Mouse (Mus musculus) intestine, embryonic 16.5 days (tissue): ENCODE measurements around the gene Inpp5a. TPM values are rescaled to one million over a fixed set of nuclear protein-coding genes. Genes with fewer than 3 reads are reported as not detected.
A peak's percentile ranks its signal among the peaks of the same experiment; 100 is the strongest.

Experiments used
- ATAC-seq: fragments of 200-750 bp; cut with Nextera tagmentation; 2 replicates; pipeline ENCODE4 v1.8.0; 2017; ENCODE audit warnings: moderate TSS enrichment, moderate library complexity
- H3K27ac ChIP-seq: fragments of 300-500 bp; sonication (generic); 2 replicates; pipeline ENCODE4 v1.5.1; 2014; ENCODE audit warnings: mild to moderate bottlenecking, low read length
- H3K27me3 ChIP-seq: fragments of 300-500 bp; sonication (generic); replicated peaks from 2 replicates; pipeline ENCODE4 v1.6.1; 2014; ENCODE audit warnings: low read length, control low read depth, mixed read lengths; ENCODE audit not compliant: control insufficient read depth, insufficient read depth
- H3K36me3 ChIP-seq: fragments of 300-500 bp; sonication (generic); 2 replicates; pipeline ENCODE4 v1.6.1; 2014; ENCODE audit warnings: low read length, control low read depth; ENCODE audit not compliant: control insufficient read depth, insufficient read depth
- H3K4me1 ChIP-seq: fragments of 300-500 bp; sonication (generic); 2 replicates; pipeline ENCODE4 v1.6.1; 2014; ENCODE audit warnings: low read length, control low read depth, mixed read lengths; ENCODE audit not compliant: control insufficient read depth, insufficient read depth
- H3K4me2 ChIP-seq: fragments of 300-500 bp; sonication (generic); 2 replicates; pipeline ENCODE4 v1.6.1; 2014; ENCODE audit warnings: low read depth, low read length, control low read depth
- H3K4me3 ChIP-seq: fragments of 300-500 bp; sonication (generic); 2 replicates; pipeline ENCODE4 v1.5.1; 2014; ENCODE audit warnings: mild to moderate bottlenecking, low read length
- H3K9ac ChIP-seq: fragments of 300-500 bp; sonication (generic); 2 replicates; pipeline ENCODE4 v1.6.1; 2014; ENCODE audit warnings: low read depth, low read length
- H3K9me3 ChIP-seq: fragments of 300-500 bp; sonication (generic); 2 replicates; pipeline ENCODE4 v1.6.1; 2016; ENCODE audit warnings: low read length, control low read depth; ENCODE audit not compliant: control insufficient read depth
- WGBS: fragments of 180-500 bp; shearing (Covaris S2); extraction: QIAGEN DNeasy Blood & Tissue Kit; methylation state at CpG from one replicate; pipeline ENCODE4 v1.1.7; 2014; 5-methylcytosine and 5-hydroxymethylcytosine counted together
- polyA plus RNA-seq: library from polyadenylated mRNA; unstranded; fragments of >200 nt; fragmentation: Nextera tagmentation; extraction: Ambion mirVana; gene quantifications from 2 replicates; pipeline ENCODE4 v1.2.1, GENCODE M21; 2015

The Inpp5a gene
- polyA plus RNA-seq, 1 experiment from 2014 or later = 8.9 TPM

- Histone ChIP-seq H3K4me1 (no peaks in the 10 kb centered on the region), H3K27me3 (no peaks in the 10 kb centered on the region), H3K36me3 (0 out of 2 replicates have a peak, but pooled peaks cover 4% of the 10 kb centered on the region), H3K4me3 (no peak overlapping the region), H3K9ac (no peak overlapping the region), H3K27ac (no peak overlapping the region), H3K4me2 (no peak overlapping the region), H3K9me3 (no peaks in the 10 kb centered on the region)
- 92% methylated on average over 10 of the region's 10 CpGs for WGBS
- ATAC-seq = no peak
These were observed 170.8 kb downstream of the Inpp5a start for GRCm38 (mm10) chr7:139559659-139560058.

- H3K9ac ChIP-seq = no peak overlapping the region
- H3K4me3 ChIP-seq = no peak overlapping the region
- H3K4me1 ChIP-seq = no peaks in the 10 kb centered on the region
- no peaks in the 10 kb centered on the region for H3K27me3 ChIP-seq
- WGBS = 69% methylated on average over 4 of the region's 4 CpGs
- no peak overlapping the region for H3K27ac ChIP-seq
- H3K9me3 ChIP-seq = no peaks in the 10 kb centered on the region
- no peak overlapping the region for H3K4me2 ChIP-seq
- H3K36me3 ChIP-seq = peaks cover 8% of the 10 kb centered on the region; the same call in 1 of the 2 replicates
- no peak for ATAC-seq
These were observed 174.5 kb downstream of the Inpp5a start for GRCm38 (mm10) chr7:139563425-139563824.

- H3K27ac ChIP-seq = no peak overlapping the region
- H3K9ac ChIP-seq = no peak overlapping the region
- H3K27me3 ChIP-seq = no peaks in the 10 kb centered on the region
- H3K9me3 ChIP-seq = no peaks in the 10 kb centered on the region
- 90% methylated on average over 2 of the region's 2 CpGs for WGBS
- no peak for ATAC-seq
- no peaks in the 10 kb centered on the region for H3K4me1 ChIP-seq
- peaks cover 8% of the 10 kb centered on the region; the same call in 1 of the 2 replicates for H3K36me3 ChIP-seq
- H3K4me3 ChIP-seq = no peak overlapping the region
- H3K4me2 ChIP-seq = no peak overlapping the region
These were observed 175.3 kb downstream of the Inpp5a start for GRCm38 (mm10) chr7:139564161-139564560.

GRCm38 (mm10) chr7:139565998-139566397, 177.1 kb downstream of the Inpp5a start:
- no peak for ATAC-seq
- H3K27ac ChIP-seq = no peak overlapping the region
- H3K27me3 ChIP-seq = no peaks in the 10 kb centered on the region
- H3K36me3 ChIP-seq = peaks cover 8% of the 10 kb centered on the region; the same call in 1 of the 2 replicates
- no peak overlapping the region for H3K4me2 ChIP-seq
- no peaks in the 10 kb centered on the region for H3K4me1 ChIP-seq
- 74% methylated on average over 6 of the region's 6 CpGs for WGBS
- H3K9me3 ChIP-seq = no peaks in the 10 kb centered on the region
- no peak overlapping the region for H3K4me3 ChIP-seq
- no peak overlapping the region for H3K9ac ChIP-seq

- 76% methylated on average over 8 of the region's 8 CpGs for WGBS
- ATAC-seq = no peak
- H3K9me3 ChIP-seq = no peaks in the 10 kb centered on the region
- no peaks in the 10 kb centered on the region for H3K4me1 ChIP-seq
- no peaks in the 10 kb centered on the region for H3K27me3 ChIP-seq
- no peak overlapping the region for H3K4me3 ChIP-seq
- no peak overlapping the region for H3K27ac ChIP-seq
- no peak overlapping the region for H3K9ac ChIP-seq
- peaks cover 8% of the 10 kb centered on the region; the same call in 1 of the 2 replicates for H3K36me3 ChIP-seq
- H3K4me2 ChIP-seq = no peak overlapping the region
These were observed 177.6 kb downstream of the Inpp5a start for GRCm38 (mm10) chr7:139566533-139566932.

GRCm38 (mm10) chr7:139570788-139571187, 181.9 kb downstream of the Inpp5a start:
- Histone ChIP-seq H3K4me1 (no peaks in the 10 kb centered on the region), H3K36me3 (peaks cover 4% of the 10 kb centered on the region; the same call in 1 of the 2 replicates), H3K27ac (no peak overlapping the region), H3K9me3 (no peaks in the 10 kb centered on the region), H3K4me3 (no peak overlapping the region), H3K9ac (no peak overlapping the region), H3K4me2 (no peak overlapping the region), H3K27me3 (no peaks in the 10 kb centered on the region)
- WGBS = 97% methylated on average over 5 of the region's 5 CpGs
- ATAC-seq = no peak

- 67% methylated on average over 3 of the region's 3 CpGs for WGBS
- Histone ChIP-seq H3K4me3 (no peak overlapping the region), H3K27me3 (0 out of 2 replicates have a peak, but pooled peaks cover 2% of the 10 kb centered on the region), H3K27ac (no peak overlapping the region), H3K4me2 (no peak overlapping the region), H3K4me1 (no peaks in the 10 kb centered on the region), H3K9me3 (no peaks in the 10 kb centered on the region), H3K9ac (no peak overlapping the region), H3K36me3 (peaks cover 3% of the 10 kb centered on the region; the same call in 1 of the 2 replicates)
- ATAC-seq = peak; percentile 76
These were observed 183.8 kb downstream of the Inpp5a start for GRCm38 (mm10) chr7:139572665-139573064.

- ATAC-seq = no peak
- Histone ChIP-seq H3K27ac (no peak overlapping the region), H3K4me1 (peaks cover 4% of the 10 kb centered on the region), H3K9ac (no peak overlapping the region), H3K36me3 (no peaks in the 10 kb centered on the region), H3K4me3 (no peak overlapping the region), H3K9me3 (no peaks in the 10 kb centered on the region), H3K4me2 (no peak overlapping the region), H3K27me3 (peaks cover 29% of the 10 kb centered on the region)
- WGBS = 65% methylated on average over 16 of the region's 16 CpGs
These were observed 187.3 kb downstream of the Inpp5a start for GRCm38 (mm10) chr7:139576064-139576686.

- no peak for ATAC-seq
- H3K36me3 ChIP-seq = no peaks in the 10 kb centered on the region
- H3K4me3 ChIP-seq = no peak overlapping the region
- peaks cover 61% of the 10 kb centered on the region for H3K27me3 ChIP-seq
- WGBS = 77% methylated on average over 21 of the region's 21 CpGs
- no peak overlapping the region for H3K4me2 ChIP-seq
- no peak overlapping the region for H3K27ac ChIP-seq
- no peaks in the 10 kb centered on the region for H3K9me3 ChIP-seq
- peaks cover 18% of the 10 kb centered on the region for H3K4me1 ChIP-seq
- no peak overlapping the region for H3K9ac ChIP-seq
These were observed 190.5 kb downstream of the Inpp5a start for GRCm38 (mm10) chr7:139579261-139579905.
